Mouse (Mus musculus) embryonic facial prominence, embryonic 11.5 days (tissue): Measurements from ENCODE around the gene Rbfox3. TPM values are rescaled to one million over a fixed set of nuclear protein-coding genes. Genes with fewer than 3 reads are reported as not detected.
A peak's percentile ranks its signal among the peaks of the same experiment; 100 is the strongest.

Experiments used
- ATAC-seq: fragments of 200-750 bp; cut with Nextera tagmentation; replicated peaks from 2 replicates; pipeline ENCODE4 v1.8.0; 2017; ENCODE audit warnings: low read depth; ENCODE audit not compliant: insufficient number of reproducible peaks, low FRiP score, low TSS enrichment
- DNase-seq: peaks from one replicate; pipeline ENCODE4 v3.0.0-alpha.2; 2015; ENCODE audit warnings: low spot score
- H3K27ac ChIP-seq: fragments of 300-500 bp; sonication (generic); replicated peaks from 2 replicates; pipeline ENCODE4 v1.5.1; 2014; ENCODE audit warnings: mild to moderate bottlenecking, low read depth, low read length, control low read depth
- H3K27me3 ChIP-seq: fragments of 300-500 bp; sonication (generic); 2 replicates; pipeline ENCODE4 v1.6.1; 2014; ENCODE audit warnings: mild to moderate bottlenecking, low read length, moderate library complexity, mixed read lengths; ENCODE audit not compliant: control insufficient read depth, insufficient read depth
- H3K36me3 ChIP-seq: fragments of 300-500 bp; sonication (generic); replicated peaks from 2 replicates; pipeline ENCODE4 v1.6.1; 2014; ENCODE audit warnings: low read depth, mild to moderate bottlenecking, low read length, moderate library complexity, mixed read lengths; ENCODE audit not compliant: control insufficient read depth, insufficient read depth
- H3K4me1 ChIP-seq: fragments of 300-500 bp; sonication (generic); 2 replicates; pipeline ENCODE4 v1.6.1; 2014; ENCODE audit warnings: low read length, mixed read lengths; ENCODE audit not compliant: control insufficient read depth, insufficient read depth
- H3K4me2 ChIP-seq: fragments of 300-500 bp; sonication (generic); 2 replicates; pipeline ENCODE4 v1.6.1; 2014; ENCODE audit warnings: low read depth, mild to moderate bottlenecking, control low read depth, low read length, moderate library complexity
- H3K4me3 ChIP-seq: fragments of 300-500 bp; sonication (generic); 2 replicates; pipeline ENCODE4 v1.5.1; 2014; ENCODE audit warnings: low read depth, low read length, control low read depth
- H3K9ac ChIP-seq: fragments of 300-500 bp; sonication (generic); replicated peaks from 2 replicates; pipeline ENCODE4 v1.6.1; 2014; ENCODE audit warnings: mild to moderate bottlenecking, control low read depth, low read length
- H3K9me3 ChIP-seq: fragments of 300-500 bp; sonication (generic); replicated peaks from 2 replicates; pipeline ENCODE4 v1.6.1; 2016; ENCODE audit warnings: mild to moderate bottlenecking, low read length, inconsistent platforms, mixed read lengths; ENCODE audit not compliant: control insufficient read depth
- WGBS: fragments of 180-500 bp; shearing (Covaris S2); extraction: QIAGEN DNeasy Blood & Tissue Kit; methylation state at CpG from one replicate; pipeline ENCODE4 v1.1.7; 2014; 5-methylcytosine and 5-hydroxymethylcytosine counted together
- polyA plus RNA-seq: library from polyadenylated mRNA; unstranded; fragments of >200 nt; fragmentation: Nextera tagmentation; extraction: Ambion mirVana; gene quantifications from 2 replicates; pipeline ENCODE4 v1.2.1, GENCODE M21; 2014

Gene Rbfox3
- polyA plus RNA-seq, 1 experiment from 2014 or later: 2.5 TPM

DNA sequence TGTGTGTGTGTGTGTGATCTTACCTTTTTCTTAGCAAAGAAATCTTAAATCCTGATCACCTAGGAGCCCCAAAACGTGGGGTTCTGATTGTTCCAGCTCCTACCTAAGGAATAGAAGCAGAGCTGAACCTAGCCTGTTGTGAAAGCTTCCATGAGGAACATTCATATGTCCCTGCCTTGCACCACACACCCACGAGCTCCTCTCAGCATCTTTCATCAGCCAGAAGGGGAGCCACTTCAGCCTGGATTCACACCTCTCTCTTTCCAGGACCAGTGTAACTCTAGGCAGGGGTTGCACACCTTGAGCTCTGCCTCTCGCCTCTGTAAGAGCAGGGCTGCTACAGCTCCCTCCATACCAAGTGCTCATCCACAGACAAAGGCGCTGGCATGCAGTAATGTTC lies 330.4 kb downstream of the Rbfox3 start:
- Histone ChIP-seq H3K9me3 (no peaks in the 10 kb centered on the region), H3K9ac (no peak overlapping the region), H3K27ac (no peak overlapping the region), H3K4me1 (no peaks in the 10 kb centered on the region), H3K4me2 (no peak overlapping the region), H3K27me3 (no peaks in the 10 kb centered on the region), H3K4me3 (no peak overlapping the region), H3K36me3 (no peaks in the 10 kb centered on the region)
- ATAC-seq (no peak), DNase-seq (no peak)
- WGBS: 50% methylated on average over 4 of the region's 4 CpGs

DNA sequence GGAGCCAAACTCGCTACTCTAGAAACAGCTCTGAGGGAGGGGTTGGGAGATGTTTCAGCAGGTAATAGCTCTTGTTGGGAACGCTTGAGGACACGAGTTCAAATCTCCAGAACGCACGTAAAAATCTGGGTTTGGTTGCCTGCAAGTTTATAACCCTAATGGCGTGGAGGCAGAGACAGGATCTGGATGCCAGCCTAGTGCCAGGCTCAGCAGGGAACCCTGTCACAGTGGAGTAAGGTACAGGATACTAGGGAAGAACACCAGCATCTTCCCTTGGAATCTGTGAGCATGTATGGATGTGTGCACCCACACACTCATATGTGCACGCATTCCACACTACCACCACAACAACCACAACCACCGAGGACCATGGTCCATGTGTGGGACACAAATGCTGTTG lies 331.8 kb downstream of the Rbfox3 start:
- no peaks in the 10 kb centered on the region for H3K36me3 ChIP-seq
- no peaks in the 10 kb centered on the region for H3K9me3 ChIP-seq
- H3K4me3 ChIP-seq: no peak overlapping the region
- no peaks in the 10 kb centered on the region for H3K4me1 ChIP-seq
- DNase-seq (no peak), ATAC-seq (no peak)
- no peak overlapping the region for H3K27ac ChIP-seq
- H3K27me3 ChIP-seq: no peaks in the 10 kb centered on the region
- H3K4me2 ChIP-seq: no peak overlapping the region
- H3K9ac ChIP-seq: no peak overlapping the region
- WGBS: 85% methylated on average over 8 of the region's 8 CpGs

DNA sequence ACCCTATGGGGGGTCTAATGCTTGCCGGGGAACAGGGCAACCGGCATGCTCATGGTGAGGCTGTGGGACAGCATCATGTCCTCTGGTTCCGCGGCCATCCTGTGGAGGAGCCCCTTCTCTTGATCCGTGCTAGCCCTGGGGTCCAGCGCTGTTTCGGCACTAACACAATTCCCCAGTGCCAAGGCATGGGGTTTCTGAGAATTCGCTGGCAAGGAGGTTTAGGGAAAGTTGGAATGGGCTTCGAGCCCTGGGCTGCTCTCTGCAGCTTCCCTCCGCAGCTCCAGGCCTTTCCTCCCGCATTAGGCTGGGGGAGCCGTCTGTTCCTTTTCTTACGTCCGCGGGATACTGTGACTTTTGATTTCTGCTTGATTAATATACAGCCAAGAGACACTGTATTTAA lies 334.1 kb downstream of the Rbfox3 start:
- no peak overlapping the region for H3K4me2 ChIP-seq
- no peak overlapping the region for H3K9ac ChIP-seq
- no peak overlapping the region for H3K4me3 ChIP-seq
- DNase-seq (no peak), ATAC-seq (no peak)
- H3K9me3 ChIP-seq: no peaks in the 10 kb centered on the region
- no peak overlapping the region for H3K27ac ChIP-seq
- peaks cover 4% of the 10 kb centered on the region; the same call in 1 of the 2 replicates for H3K27me3 ChIP-seq
- H3K36me3 ChIP-seq: no peaks in the 10 kb centered on the region
- 65% methylated on average over 15 of the region's 15 CpGs for WGBS
- H3K4me1 ChIP-seq: no peaks in the 10 kb centered on the region

DNA sequence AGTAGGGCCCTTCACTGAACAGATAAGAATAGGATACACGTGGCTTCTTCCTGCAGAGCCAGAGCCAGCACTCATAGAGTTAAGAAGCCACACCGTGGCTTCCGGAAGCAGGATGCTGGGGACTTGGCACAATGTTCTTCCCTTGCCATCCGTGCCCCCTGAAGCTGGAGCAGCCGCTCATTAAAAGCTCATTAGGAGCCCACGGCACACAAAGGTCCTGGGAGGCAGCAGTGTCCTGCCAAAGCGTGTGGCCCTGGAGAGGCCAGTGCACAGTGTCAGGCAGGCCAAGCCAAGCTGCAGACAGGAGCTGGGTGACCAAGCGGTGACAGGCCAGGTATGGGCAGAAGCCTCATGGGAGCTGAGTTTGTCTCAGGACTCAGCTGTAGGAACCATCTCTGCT lies 334.8 kb downstream of the Rbfox3 start:
- DNase-seq (no peak), ATAC-seq (no peak)
- WGBS: 58% methylated on average over 8 of the region's 8 CpGs
- Histone ChIP-seq H3K4me2 (no peak overlapping the region), H3K4me1 (no peaks in the 10 kb centered on the region), H3K4me3 (no peak overlapping the region), H3K27me3 (peaks cover 9% of the 10 kb centered on the region), H3K9me3 (no peaks in the 10 kb centered on the region), H3K9ac (no peak overlapping the region), H3K36me3 (no peaks in the 10 kb centered on the region), H3K27ac (no peak overlapping the region)

DNA sequence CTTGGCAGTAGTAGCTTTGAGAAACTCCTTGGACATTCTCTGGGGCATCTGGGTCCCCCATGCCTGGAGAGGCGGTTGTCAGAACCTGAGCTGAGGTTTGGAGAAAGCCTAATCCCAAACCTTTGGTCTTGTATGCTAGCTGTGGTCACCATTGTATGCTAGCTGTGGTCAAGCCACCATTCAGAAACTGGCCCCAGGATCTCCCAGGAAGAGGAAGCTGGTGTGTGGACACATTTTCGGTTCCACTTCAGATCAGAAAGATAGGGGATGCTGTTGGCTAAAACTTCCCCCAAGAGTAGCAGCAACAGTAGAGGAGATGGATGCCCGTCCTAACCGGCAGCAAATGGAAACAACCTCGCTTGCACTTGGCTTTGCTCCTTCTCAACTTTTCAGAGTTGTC lies 337.0 kb downstream of the Rbfox3 start:
- H3K27ac ChIP-seq: no peak overlapping the region
- no peaks in the 10 kb centered on the region for H3K36me3 ChIP-seq
- H3K4me1 ChIP-seq: 0 out of 2 replicates have a peak, but pooled peaks cover 3% of the 10 kb centered on the region
- peaks cover 31% of the 10 kb centered on the region for H3K27me3 ChIP-seq
- H3K4me3 ChIP-seq: no peak overlapping the region
- no peak overlapping the region for H3K9ac ChIP-seq
- WGBS: 86% methylated on average over 5 of the region's 5 CpGs
- ATAC-seq (no peak), DNase-seq (no peak)
- H3K4me2 ChIP-seq: no peak overlapping the region
- no peaks in the 10 kb centered on the region for H3K9me3 ChIP-seq

DNA sequence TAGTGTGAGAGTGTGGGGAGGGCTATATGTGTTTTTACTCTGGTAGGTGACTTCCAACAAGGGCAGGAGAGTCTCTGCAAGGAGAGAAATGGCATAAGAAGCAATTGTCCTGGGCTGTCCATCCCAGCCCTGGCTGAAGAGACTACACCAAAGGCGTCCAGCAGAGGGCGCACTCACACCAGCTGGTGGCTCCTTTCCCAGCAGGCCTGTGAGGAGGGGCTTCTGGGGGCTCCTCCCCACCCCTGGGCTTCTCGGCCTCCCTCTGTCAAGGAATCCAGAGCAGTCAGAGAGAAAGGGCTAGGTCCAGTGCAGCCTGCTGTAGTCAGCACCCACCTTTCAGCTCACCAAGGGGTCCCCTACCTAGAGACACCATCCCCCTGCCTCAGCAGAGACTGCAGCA lies 337.8 kb downstream of the Rbfox3 start:
- 0% methylated on average over 3 of the region's 3 CpGs for WGBS
- H3K9ac ChIP-seq: no peak overlapping the region
- ATAC-seq (no peak), DNase-seq (peak; percentile 74)
- no peaks in the 10 kb centered on the region for H3K36me3 ChIP-seq
- H3K4me3 ChIP-seq: no peak overlapping the region
- no peak overlapping the region; the same call in 1 of the 2 replicates for H3K4me2 ChIP-seq
- no peaks in the 10 kb centered on the region for H3K9me3 ChIP-seq
- peaks cover 40% of the 10 kb centered on the region for H3K27me3 ChIP-seq
- 0 out of 2 replicates have a peak, but pooled peaks cover 6% of the 10 kb centered on the region for H3K4me1 ChIP-seq
- H3K27ac ChIP-seq: no peak overlapping the region

DNA sequence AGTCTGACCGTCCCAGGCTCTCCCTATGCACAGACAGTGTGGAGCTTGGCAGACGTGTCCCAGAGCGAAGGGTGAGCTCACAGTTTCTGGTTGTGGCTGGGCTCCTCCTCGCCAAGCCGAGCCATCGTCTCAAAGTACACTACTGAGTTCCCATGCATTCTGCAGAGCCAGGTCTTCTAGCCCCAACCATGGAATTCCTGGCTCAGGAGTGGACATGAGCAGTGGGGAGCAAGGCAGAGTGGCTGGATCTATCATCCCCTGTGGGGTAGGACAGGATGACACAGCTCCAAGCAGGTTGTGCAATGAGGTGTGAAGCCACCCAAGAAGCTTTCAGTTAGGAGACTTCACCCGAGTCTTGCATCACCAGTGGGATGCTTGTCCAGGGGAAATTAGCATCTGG lies 338.4 kb downstream of the Rbfox3 start:
- H3K27ac ChIP-seq: no peak overlapping the region
- no peak overlapping the region for H3K9ac ChIP-seq
- no peak overlapping the region for H3K4me2 ChIP-seq
- H3K4me1 ChIP-seq: 0 out of 2 replicates have a peak, but pooled peaks cover 6% of the 10 kb centered on the region
- ATAC-seq (no peak), DNase-seq (no peak)
- H3K27me3 ChIP-seq: peaks cover 45% of the 10 kb centered on the region
- 69% methylated on average over 7 of the region's 7 CpGs for WGBS
- H3K36me3 ChIP-seq: no peaks in the 10 kb centered on the region
- H3K9me3 ChIP-seq: no peaks in the 10 kb centered on the region
- H3K4me3 ChIP-seq: no peak overlapping the region

DNA sequence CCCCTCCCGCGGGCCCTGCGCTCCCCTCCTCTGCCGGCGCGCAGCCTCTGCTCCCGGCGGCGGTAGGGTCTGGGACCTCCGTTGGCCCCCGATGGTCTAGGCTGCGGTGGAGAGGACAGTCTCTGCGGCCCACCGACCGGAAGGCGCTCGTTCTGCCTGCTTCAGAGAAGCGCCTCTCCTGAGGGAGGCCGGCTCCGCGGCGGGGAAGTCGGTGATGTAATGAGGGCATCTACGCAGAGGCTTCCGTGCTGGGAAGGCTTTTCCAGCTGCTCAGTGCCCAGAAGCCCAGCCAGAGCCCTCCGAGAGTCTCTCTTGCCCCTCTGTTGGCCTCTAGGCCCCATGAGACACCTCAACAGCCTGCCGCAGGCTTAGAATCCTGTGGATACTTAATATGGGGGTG lies 341.2 kb downstream of the Rbfox3 start:
- 0 out of 2 replicates have a peak, but pooled peaks cover 6% of the 10 kb centered on the region for H3K4me1 ChIP-seq
- H3K27ac ChIP-seq: no peak overlapping the region
- H3K9ac ChIP-seq: no peak overlapping the region
- ATAC-seq (no peak), DNase-seq (no peak)
- peak overlapping the region; percentile 40 for H3K4me2 ChIP-seq
- WGBS: under 1% methylated on average over 27 of the region's 27 CpGs
- H3K27me3 ChIP-seq: peaks cover 56% of the 10 kb centered on the region
- peak overlapping the region; percentile 21; the same call in 1 of the 2 replicates for H3K4me3 ChIP-seq
- no peaks in the 10 kb centered on the region for H3K36me3 ChIP-seq
- H3K9me3 ChIP-seq: no peaks in the 10 kb centered on the region
